Mouse (Mus musculus): ENCODE measurements around the gene Tmem160. TPM values are rescaled to one million over a fixed set of nuclear protein-coding genes. Genes with fewer than 3 reads are reported as not detected.

The Tmem160 gene
- polyA plus RNA-seq, 1 experiment from 2014 or later, result 59.6 TPM

- H3K27ac ChIP-seq (ENCODE audit: low read depth, low read length), result no peak overlapping the region
- H3K27me3 ChIP-seq (ENCODE audit: control insufficient read depth, insufficient read depth, low read length), result no peaks in the 10 kb centered on the region
Measured at GRCm38 (mm10) chr7:16460566-16460965, 8.0 kb downstream of the Tmem160 start.

GRCm38 (mm10) chr7:16461151-16461550 is 8.6 kb downstream of the Tmem160 start:
- no peak overlapping the region for H3K9ac ChIP-seq (ENCODE audit: low read length)
- 59% methylated on average over 6 of the region's 6 CpGs for WGBS
- ATAC-seq (ENCODE audit: insufficient read depth, low FRiP score, low TSS enrichment) (no peak), DNase-seq (ENCODE audit: low spot score) (no peak)
- H3K4me2 ChIP-seq (ENCODE audit: low read depth), result no peak overlapping the region
- no peaks in the 10 kb centered on the region for H3K27me3 ChIP-seq (ENCODE audit: control insufficient read depth, insufficient read depth, low read length)
- no peaks in the 10 kb centered on the region for H3K4me1 ChIP-seq (ENCODE audit: control insufficient read depth, insufficient read depth, low read length)
- H3K4me3 ChIP-seq (ENCODE audit: low read depth, low read length), result no peak overlapping the region
- H3K27ac ChIP-seq (ENCODE audit: low read depth, low read length), result no peak overlapping the region
- H3K9me3 ChIP-seq (ENCODE audit: control insufficient read depth, low read length), result no peaks in the 10 kb centered on the region
- H3K36me3 ChIP-seq (ENCODE audit: control insufficient read depth, insufficient read depth, low read length), result no peaks in the 10 kb centered on the region

More at GRCm38 (mm10) chr7:16460566-16460965, 8.0 kb downstream of the Tmem160 start:
- 75% methylated on average over 13 of the region's 13 CpGs for WGBS
- no peak for ATAC-seq (ENCODE audit: insufficient read depth, low FRiP score, low TSS enrichment)
- no peaks in the 10 kb centered on the region for H3K9me3 ChIP-seq (ENCODE audit: control insufficient read depth, low read length)
- no peak overlapping the region for H3K9ac ChIP-seq (ENCODE audit: low read length)
- no peak for DNase-seq (ENCODE audit: low spot score)
- H3K4me2 ChIP-seq (ENCODE audit: low read depth), result no peak overlapping the region
- H3K36me3 ChIP-seq (ENCODE audit: control insufficient read depth, insufficient read depth, low read length), result no peaks in the 10 kb centered on the region; the same call in 1 of the 2 replicates
- no peaks in the 10 kb centered on the region for H3K4me1 ChIP-seq (ENCODE audit: control insufficient read depth, insufficient read depth, low read length)
- H3K4me3 ChIP-seq (ENCODE audit: low read depth, low read length), result no peak overlapping the region

- H3K9ac ChIP-seq (ENCODE audit: low read length), result no peak overlapping the region
- DNase-seq (ENCODE audit: low spot score), result no peak
- no peak overlapping the region for H3K4me2 ChIP-seq (ENCODE audit: low read depth)
- H3K9me3 ChIP-seq (ENCODE audit: control insufficient read depth, low read length), result no peaks in the 10 kb centered on the region
- no peaks in the 10 kb centered on the region for H3K27me3 ChIP-seq (ENCODE audit: control insufficient read depth, insufficient read depth, low read length)
- WGBS, result 74% methylated on average over 6 of the region's 6 CpGs
- no peak for ATAC-seq (ENCODE audit: insufficient read depth, low FRiP score, low TSS enrichment)
- H3K4me3 ChIP-seq (ENCODE audit: low read depth, low read length), result no peak overlapping the region
- H3K27ac ChIP-seq (ENCODE audit: low read depth, low read length), result no peak overlapping the region
- no peaks in the 10 kb centered on the region for H3K36me3 ChIP-seq (ENCODE audit: control insufficient read depth, insufficient read depth, low read length)
- no peaks in the 10 kb centered on the region for H3K4me1 ChIP-seq (ENCODE audit: control insufficient read depth, insufficient read depth, low read length)
Measured at GRCm38 (mm10) chr7:16461705-16462104, 9.1 kb downstream of the Tmem160 start.

GRCm38 (mm10) chr7:16463214-16463613 is 10.6 kb downstream of the Tmem160 start:
- H3K27me3 ChIP-seq (ENCODE audit: control insufficient read depth, insufficient read depth, low read length), result no peaks in the 10 kb centered on the region
- no peak overlapping the region for H3K9ac ChIP-seq (ENCODE audit: low read length)
- H3K9me3 ChIP-seq (ENCODE audit: control insufficient read depth, low read length), result no peaks in the 10 kb centered on the region
- no peaks in the 10 kb centered on the region for H3K4me1 ChIP-seq (ENCODE audit: control insufficient read depth, insufficient read depth, low read length)
- ATAC-seq (ENCODE audit: insufficient read depth, low FRiP score, low TSS enrichment), result peak; percentile 75; the same call in 1 of the 2 replicates
- 4% methylated on average over 14 of the region's 14 CpGs for WGBS
- no peak overlapping the region for H3K27ac ChIP-seq (ENCODE audit: low read depth, low read length)
- DNase-seq (ENCODE audit: low spot score), result peak; percentile 89
- H3K4me2 ChIP-seq (ENCODE audit: low read depth), result no peak overlapping the region
- H3K36me3 ChIP-seq (ENCODE audit: control insufficient read depth, insufficient read depth, low read length), result no peaks in the 10 kb centered on the region
- no peak overlapping the region for H3K4me3 ChIP-seq (ENCODE audit: low read depth, low read length)

- Histone ChIP-seq H3K9me3 (ENCODE audit: control insufficient read depth, low read length) (no peaks in the 10 kb centered on the region), H3K4me3 (ENCODE audit: low read depth, low read length) (no peak overlapping the region), H3K4me2 (ENCODE audit: low read depth) (no peak overlapping the region), H3K9ac (ENCODE audit: low read length) (no peak overlapping the region), H3K27ac (ENCODE audit: low read depth, low read length) (no peak overlapping the region), H3K36me3 (ENCODE audit: control insufficient read depth, insufficient read depth, low read length) (no peaks in the 10 kb centered on the region), H3K4me1 (ENCODE audit: control insufficient read depth, insufficient read depth, low read length) (no peaks in the 10 kb centered on the region), H3K27me3 (ENCODE audit: control insufficient read depth, insufficient read depth, low read length) (no peaks in the 10 kb centered on the region)
- 17% methylated on average over 8 of the region's 8 CpGs for WGBS
- DNase-seq (ENCODE audit: low spot score) (peak; percentile 74), ATAC-seq (ENCODE audit: insufficient read depth, low FRiP score, low TSS enrichment) (no peak)
Measured at GRCm38 (mm10) chr7:16465160-16465559, 12.6 kb downstream of the Tmem160 start.

- Histone ChIP-seq H3K9ac (ENCODE audit: low read length) (no peak overlapping the region), H3K4me1 (ENCODE audit: control insufficient read depth, insufficient read depth, low read length) (no peaks in the 10 kb centered on the region), H3K4me2 (ENCODE audit: low read depth) (no peak overlapping the region), H3K27me3 (ENCODE audit: control insufficient read depth, insufficient read depth, low read length) (no peaks in the 10 kb centered on the region), H3K36me3 (ENCODE audit: control insufficient read depth, insufficient read depth, low read length) (no peaks in the 10 kb centered on the region), H3K27ac (ENCODE audit: low read depth, low read length) (no peak overlapping the region), H3K4me3 (ENCODE audit: low read depth, low read length) (no peak overlapping the region), H3K9me3 (ENCODE audit: control insufficient read depth, low read length) (no peaks in the 10 kb centered on the region)
- DNase-seq (ENCODE audit: low spot score) (no peak), ATAC-seq (ENCODE audit: insufficient read depth, low FRiP score, low TSS enrichment) (no peak)
- 90% methylated on average over 5 of the region's 5 CpGs for WGBS
Measured at GRCm38 (mm10) chr7:16465568-16465967, 13.0 kb downstream of the Tmem160 start.

GRCm38 (mm10) chr7:16466565-16466964 is 14.0 kb downstream of the Tmem160 start:
- DNase-seq (ENCODE audit: low spot score), result no peak
- Histone ChIP-seq H3K27ac (ENCODE audit: low read depth, low read length) (no peak overlapping the region), H3K9ac (ENCODE audit: low read length) (no peak overlapping the region), H3K4me3 (ENCODE audit: low read depth, low read length) (no peak overlapping the region), H3K4me1 (ENCODE audit: control insufficient read depth, insufficient read depth, low read length) (no peaks in the 10 kb centered on the region), H3K27me3 (ENCODE audit: control insufficient read depth, insufficient read depth, low read length) (peaks cover 6% of the 10 kb centered on the region; the same call in 1 of the 2 replicates), H3K9me3 (ENCODE audit: control insufficient read depth, low read length) (no peaks in the 10 kb centered on the region), H3K4me2 (ENCODE audit: low read depth) (no peak overlapping the region), H3K36me3 (ENCODE audit: control insufficient read depth, insufficient read depth, low read length) (no peaks in the 10 kb centered on the region)
- 65% methylated on average over 4 of the region's 4 CpGs for WGBS
- ATAC-seq (ENCODE audit: insufficient read depth, low FRiP score, low TSS enrichment), result no peak

GRCm38 (mm10) chr7:16468115-16468514 is 15.5 kb downstream of the Tmem160 start:
- ATAC-seq (ENCODE audit: insufficient read depth, low FRiP score, low TSS enrichment), result no peak
- no peak overlapping the region for H3K4me3 ChIP-seq (ENCODE audit: low read depth, low read length)
- 22% methylated on average over 5 of the region's 5 CpGs for WGBS
- H3K27ac ChIP-seq (ENCODE audit: low read depth, low read length), result no peak overlapping the region
- no peaks in the 10 kb centered on the region for H3K4me1 ChIP-seq (ENCODE audit: control insufficient read depth, insufficient read depth, low read length)
- H3K36me3 ChIP-seq (ENCODE audit: control insufficient read depth, insufficient read depth, low read length), result no peaks in the 10 kb centered on the region
- peaks cover 18% of the 10 kb centered on the region for H3K27me3 ChIP-seq (ENCODE audit: control insufficient read depth, insufficient read depth, low read length)
- no peak overlapping the region for H3K4me2 ChIP-seq (ENCODE audit: low read depth)
- H3K9me3 ChIP-seq (ENCODE audit: control insufficient read depth, low read length), result no peaks in the 10 kb centered on the region
- no peak overlapping the region for H3K9ac ChIP-seq (ENCODE audit: low read length)
- no peak for DNase-seq (ENCODE audit: low spot score)

GRCm38 (mm10) chr7:16471549-16471948 is 19.0 kb downstream of the Tmem160 start:
- ATAC-seq (ENCODE audit: insufficient read depth, low FRiP score, low TSS enrichment), result no peak
- no peak overlapping the region for H3K4me2 ChIP-seq (ENCODE audit: low read depth)

More at GRCm38 (mm10) chr7:16471549-16471948, 19.0 kb downstream of the Tmem160 start:
- Histone ChIP-seq H3K27ac (ENCODE audit: low read depth, low read length) (no peak overlapping the region), H3K36me3 (ENCODE audit: control insufficient read depth, insufficient read depth, low read length) (no peaks in the 10 kb centered on the region), H3K4me1 (ENCODE audit: control insufficient read depth, insufficient read depth, low read length) (peaks cover 5% of the 10 kb centered on the region; the same call in 1 of the 2 replicates), H3K27me3 (ENCODE audit: control insufficient read depth, insufficient read depth, low read length) (peaks cover 53% of the 10 kb centered on the region), H3K9ac (ENCODE audit: low read length) (no peak overlapping the region), H3K4me3 (ENCODE audit: low read depth, low read length) (no peak overlapping the region), H3K9me3 (ENCODE audit: control insufficient read depth, low read length) (no peaks in the 10 kb centered on the region)
- WGBS, result 37% methylated on average over 9 of the region's 9 CpGs
- no peak for DNase-seq (ENCODE audit: low spot score)
